Mouse (Mus musculus): ENCODE measurements around the gene Acot5. TPM values are rescaled to one million over a fixed set of nuclear protein-coding genes. Genes with fewer than 3 reads are reported as not detected.
"Not testable (repeated sequence)": the region's sequence is repeated elsewhere in the genome, so short reads cannot be mapped to it uniquely, and the experiment has no call there.

Gene Acot5
- polyA plus RNA-seq, 1 experiment from 2014 or later, result not detected

DNA sequence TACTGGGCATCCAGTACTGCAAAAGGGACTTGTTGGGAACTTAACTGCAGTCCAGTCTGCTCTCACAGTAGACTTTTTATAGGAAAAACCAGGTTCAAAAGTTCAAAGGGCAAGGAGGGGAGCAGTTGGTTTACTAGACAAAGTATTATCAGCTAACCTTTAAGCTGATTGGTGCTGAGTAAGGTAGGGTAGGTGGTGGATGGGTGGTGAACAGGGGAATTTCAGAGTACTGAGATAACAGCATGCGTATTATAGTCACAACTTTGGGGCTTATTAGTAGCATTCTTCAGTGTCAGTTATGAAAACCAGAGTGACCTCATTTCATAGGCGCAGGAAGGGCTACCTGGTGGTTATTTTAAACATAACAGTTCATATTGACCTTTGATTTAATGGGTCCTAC is 30.5 kb downstream of the Acot5 start:
- TF ChIP-seq CTCF (IDR thresholded peaks at IDR 0.05; ENCODE audit: low read depth), result no peak
- no peaks in the 10 kb centered on the region for H3K36me3 ChIP-seq (ENCODE audit: insufficient read depth, low read length)
- 96% methylated on average over 2 of the region's 2 CpGs for WGBS

DNA sequence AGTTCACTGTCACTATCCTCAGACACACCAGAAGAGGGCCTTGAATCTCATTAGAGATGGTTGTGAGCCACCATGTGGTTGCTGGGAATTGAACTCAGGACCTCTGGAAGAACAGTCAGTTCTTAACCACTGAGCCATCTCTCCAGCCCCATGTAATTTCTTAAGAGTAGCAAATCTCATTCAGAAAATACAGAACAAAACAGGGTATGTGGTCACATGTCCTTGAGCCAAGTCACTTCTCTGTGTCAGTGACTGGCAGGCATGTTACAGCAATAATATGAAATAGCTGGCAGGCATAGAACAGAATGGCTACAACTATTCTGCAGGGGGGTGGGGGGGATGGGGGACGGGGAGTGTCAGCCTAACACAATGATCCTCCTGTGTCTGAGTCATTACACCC is 30.9 kb downstream of the Acot5 start:
- no peak for ATAC-seq (replicated peaks; ENCODE audit: low FRiP score, low read depth)

More for the DNA sequence above, 30.5 kb downstream of the Acot5 start:
- no peaks in the 10 kb centered on the region for H3K4me1 ChIP-seq (replicated peaks; ENCODE audit: insufficient read depth, low read length)
- no peak overlapping the region for H3K27ac ChIP-seq
- H3K9ac ChIP-seq (ENCODE audit: low read depth, low read length), result no peak overlapping the region
- no peak overlapping the region for H3K4me2 ChIP-seq (ENCODE audit: low read length)
- ATAC-seq (replicated peaks; ENCODE audit: low FRiP score, low read depth) (no peak), DNase-seq (ENCODE audit: low spot score) (no peak)
- no peak overlapping the region for H3K4me3 ChIP-seq (replicated peaks; ENCODE audit: low read depth, low read length)
- H3K27me3 ChIP-seq (ENCODE audit: insufficient read depth, low read length), result no peaks in the 10 kb centered on the region
- H3K9me3 ChIP-seq (replicated peaks; ENCODE audit: low read length), result no peaks in the 10 kb centered on the region

DNA sequence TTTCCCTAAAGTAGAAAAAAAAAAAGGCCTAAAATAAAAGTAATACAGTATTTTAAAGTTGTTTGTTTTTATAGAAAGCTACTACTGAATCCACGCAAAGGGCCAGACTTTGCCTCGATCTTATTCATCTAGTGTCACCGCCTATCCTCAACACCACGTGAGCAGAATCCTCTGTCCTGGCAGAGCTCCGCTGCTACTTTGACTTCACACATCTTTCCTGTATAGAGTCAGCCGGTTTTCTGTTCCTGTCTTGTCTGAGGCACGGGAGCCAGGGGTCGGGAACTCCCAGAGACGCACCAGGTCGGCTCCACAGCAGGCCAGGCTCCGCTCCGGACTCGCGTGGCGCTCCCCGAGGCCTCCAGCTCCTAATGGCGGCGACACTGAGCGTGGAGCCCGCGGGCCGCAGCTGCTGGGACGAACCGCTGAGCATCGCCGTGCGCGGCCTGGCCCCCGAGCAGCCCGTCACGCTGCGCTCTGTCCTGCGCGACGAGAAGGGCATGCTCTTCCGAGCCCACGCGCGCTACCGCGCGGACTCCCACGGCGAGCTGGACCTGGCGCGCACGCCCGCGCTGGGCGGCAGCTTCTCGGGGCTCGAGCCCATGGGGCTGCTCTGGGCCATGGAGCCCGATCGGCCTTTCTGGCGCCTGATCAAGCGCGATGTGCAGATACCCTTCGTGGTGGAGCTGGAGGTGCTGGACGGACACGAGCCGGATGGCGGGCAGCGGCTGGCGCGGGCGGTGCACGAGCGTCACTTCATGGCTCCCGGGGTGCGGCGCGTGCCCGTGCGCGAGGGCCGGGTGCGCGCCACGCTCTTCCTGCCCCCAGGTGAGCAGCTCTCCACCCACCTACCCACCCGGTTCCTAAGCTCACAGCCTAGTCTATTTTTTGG is 31.7 kb downstream of the Acot5 start, which contains the start of gene Acot6:
Gene Acot6, plus strand, starts transcription at position 51 of the 889 bp plus-strand sequence.
- H3K9me3 ChIP-seq (replicated peaks; ENCODE audit: low read length); H3K4me1 ChIP-seq (replicated peaks; ENCODE audit: insufficient read depth, low read length); H3K27me3 ChIP-seq (ENCODE audit: insufficient read depth, low read length); H3K36me3 ChIP-seq (ENCODE audit: insufficient read depth, low read length): not testable (repeated sequence)
- DNase-seq (ENCODE audit: low spot score) (peak; percentile 66), ATAC-seq (replicated peaks; ENCODE audit: low FRiP score, low read depth) (peak; percentile 73)
- peak within 1 kb of the TSS; percentile 47 for H3K4me3 ChIP-seq (replicated peaks; ENCODE audit: low read depth, low read length)
- WGBS, result under 1% methylated on average over 65 of the region's 80 CpGs
- H3K9ac ChIP-seq (ENCODE audit: low read depth, low read length), result peak within 1 kb of the TSS; percentile 67
- H3K4me2 ChIP-seq (ENCODE audit: low read length), result peak within 1 kb of the TSS; percentile 77
- 0 out of 2 replicates have a peak within 1 kb of the TSS, but pooled peaks have one; percentile 13 for H3K27ac ChIP-seq

More for the DNA sequence above, 30.9 kb downstream of the Acot5 start:
- H3K27ac ChIP-seq, result no peak overlapping the region
- WGBS, result 50% methylated on average over 1 of the region's 1 CpGs
- H3K36me3 ChIP-seq (ENCODE audit: insufficient read depth, low read length), result no peaks in the 10 kb centered on the region
- H3K9ac ChIP-seq (ENCODE audit: low read depth, low read length), result no peak overlapping the region
- no peak overlapping the region for H3K4me3 ChIP-seq (replicated peaks; ENCODE audit: low read depth, low read length)
- H3K27me3 ChIP-seq (ENCODE audit: insufficient read depth, low read length), result no peaks in the 10 kb centered on the region
- H3K4me1 ChIP-seq (replicated peaks; ENCODE audit: insufficient read depth, low read length), result no peaks in the 10 kb centered on the region
- no peak for TF ChIP-seq CTCF (IDR thresholded peaks at IDR 0.05; ENCODE audit: low read depth)
- no peaks in the 10 kb centered on the region for H3K9me3 ChIP-seq (replicated peaks; ENCODE audit: low read length)
- peak overlapping the region; percentile 77 for H3K4me2 ChIP-seq (ENCODE audit: low read length)
- DNase-seq (ENCODE audit: low spot score), result no peak

DNA sequence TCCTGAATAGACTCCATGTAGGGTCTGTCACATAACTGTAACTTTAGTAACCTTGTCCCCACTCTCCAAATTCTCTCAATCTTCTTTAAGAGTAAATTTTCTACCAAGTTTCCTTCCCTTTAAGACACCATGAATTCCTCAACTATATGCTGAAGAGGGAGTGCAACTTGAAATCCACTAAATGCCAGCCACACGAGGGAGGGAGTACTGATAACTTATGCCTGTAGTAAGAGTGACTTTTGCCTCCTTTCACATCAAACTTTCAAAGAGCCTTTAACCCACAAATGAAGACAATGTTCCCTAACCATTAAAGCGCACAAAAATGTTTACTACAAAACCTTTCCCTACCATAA is 32.3 kb downstream of the Acot5 start:
- no peak for TF ChIP-seq CTCF (IDR thresholded peaks at IDR 0.05; ENCODE audit: low read depth)
- Histone ChIP-seq H3K36me3 (ENCODE audit: insufficient read depth, low read length) (no peaks in the 10 kb centered on the region), H3K9ac (ENCODE audit: low read depth, low read length) (peak overlapping the region; percentile 67; the same call in 1 of the 2 replicates), H3K4me2 (ENCODE audit: low read length) (peak overlapping the region; percentile 77), H3K27ac (no peak overlapping the region), H3K4me3 (replicated peaks; ENCODE audit: low read depth, low read length) (peak overlapping the region; percentile 47), H3K9me3 (replicated peaks; ENCODE audit: low read length) (no peaks in the 10 kb centered on the region), H3K4me1 (replicated peaks; ENCODE audit: insufficient read depth, low read length) (no peaks in the 10 kb centered on the region), H3K27me3 (ENCODE audit: insufficient read depth, low read length) (no peaks in the 10 kb centered on the region)
- DNase-seq (ENCODE audit: low spot score) (no peak), ATAC-seq (replicated peaks; ENCODE audit: low FRiP score, low read depth) (no peak)
- WGBS, result 54% methylated on average over 2 of the region's 2 CpGs

DNA sequence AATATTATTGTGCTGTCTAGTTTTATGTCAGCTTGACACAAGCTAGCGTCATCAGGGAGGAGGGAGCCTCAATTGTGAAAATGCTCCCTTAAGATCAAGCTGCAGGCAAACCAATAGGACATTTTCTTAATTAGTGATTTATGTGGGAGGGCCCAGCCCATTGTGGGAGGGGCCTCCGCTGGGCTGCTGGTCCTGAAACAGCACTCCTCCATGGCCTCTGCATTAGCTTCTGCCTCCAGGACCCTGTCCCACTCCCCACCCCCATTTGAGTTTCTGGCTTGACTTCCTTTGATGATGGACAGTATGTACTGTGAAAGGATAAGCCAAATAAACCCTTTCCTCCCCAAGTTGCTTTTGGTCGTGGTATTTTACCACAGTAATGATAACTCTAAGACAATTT is 37.9 kb downstream of the Acot5 start:
- WGBS, result 56% methylated on average over 3 of the region's 3 CpGs

DNA sequence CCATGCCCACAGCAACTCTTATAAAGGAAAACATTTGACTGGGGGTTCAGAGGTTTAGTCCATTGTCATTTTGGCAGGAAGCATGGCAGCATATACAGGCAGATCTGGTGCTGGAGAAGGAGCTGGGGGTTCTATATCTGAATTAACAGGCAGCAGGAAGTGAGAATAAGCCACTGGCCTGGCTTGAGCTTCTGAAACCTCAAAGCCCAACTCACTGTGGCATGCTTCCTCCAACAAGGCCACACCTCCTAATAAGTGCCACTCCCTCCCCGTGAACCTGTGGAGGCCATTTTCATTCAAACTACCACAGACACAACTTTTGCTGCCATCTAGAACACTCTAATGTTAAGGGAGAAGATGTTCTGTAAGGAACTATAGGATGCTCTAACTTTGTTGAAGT is 38.6 kb downstream of the Acot5 start:
- Histone ChIP-seq H3K9ac (ENCODE audit: low read depth, low read length) (no peak overlapping the region), H3K27me3 (ENCODE audit: insufficient read depth, low read length) (no peaks in the 10 kb centered on the region), H3K4me3 (replicated peaks; ENCODE audit: low read depth, low read length) (no peak overlapping the region), H3K36me3 (ENCODE audit: insufficient read depth, low read length) (no peaks in the 10 kb centered on the region), H3K4me1 (replicated peaks; ENCODE audit: insufficient read depth, low read length) (no peaks in the 10 kb centered on the region), H3K27ac (no peak overlapping the region), H3K4me2 (ENCODE audit: low read length) (no peak overlapping the region), H3K9me3 (replicated peaks; ENCODE audit: low read length) (no peaks in the 10 kb centered on the region)
- 76% methylated on average over 1 of the region's 1 CpGs for WGBS
- ATAC-seq (replicated peaks; ENCODE audit: low FRiP score, low read depth) (no peak), DNase-seq (ENCODE audit: low spot score) (no peak)
- no peak for TF ChIP-seq CTCF (IDR thresholded peaks at IDR 0.05; ENCODE audit: low read depth)

More for the DNA sequence above, 37.9 kb downstream of the Acot5 start:
- TF ChIP-seq CTCF (IDR thresholded peaks at IDR 0.05; ENCODE audit: low read depth), result no peak
- Histone ChIP-seq H3K27ac (no peak overlapping the region), H3K36me3 (ENCODE audit: insufficient read depth, low read length) (no peaks in the 10 kb centered on the region), H3K4me1 (replicated peaks; ENCODE audit: insufficient read depth, low read length) (no peaks in the 10 kb centered on the region), H3K9ac (ENCODE audit: low read depth, low read length) (no peak overlapping the region), H3K4me2 (ENCODE audit: low read length) (no peak overlapping the region), H3K27me3 (ENCODE audit: insufficient read depth, low read length) (no peaks in the 10 kb centered on the region), H3K9me3 (replicated peaks; ENCODE audit: low read length) (no peaks in the 10 kb centered on the region), H3K4me3 (replicated peaks; ENCODE audit: low read depth, low read length) (no peak overlapping the region)
- ATAC-seq (replicated peaks; ENCODE audit: low FRiP score, low read depth), result no peak
- DNase-seq (ENCODE audit: low spot score), result peak; percentile 23
